Mouse (Mus musculus) CH12.LX (cell line): Measurements from ENCODE around the gene Gm11361.

Experiments used
- CTCF ChIP-seq, 2 experiments: IDR thresholded peaks in 1 of 2; conservative IDR thresholded peaks in 1 of 2; 2 replicates each; pipeline ENCODE4 v1.5.1; 2011 to 2012; ENCODE audit warnings: low read depth in 2 of 2, low read length in 2 of 2, improper control_type of control experiment in 1 of 2, inconsistent platforms in 1 of 2, mild to moderate bottlenecking in 1 of 2, moderate library complexity in 1 of 2
- EP300 ChIP-seq: IDR thresholded peaks from 2 replicates; pipeline ENCODE4 v1.6.1; 2011; ENCODE audit warnings: low read length, improper control_type of control experiment
- HCFC1 ChIP-seq: IDR thresholded peaks from 2 replicates; pipeline ENCODE4 v1.6.1; 2012; ENCODE audit warnings: low read depth, mild to moderate bottlenecking, inconsistent platforms, low read length, improper control_type of control experiment
- IRF4 ChIP-seq: IDR thresholded peaks from 2 replicates; pipeline ENCODE4 v1.6.1; 2014; ENCODE audit warnings: low read depth, mild to moderate bottlenecking, inconsistent platforms, low read length, improper control_type of control experiment
- MAX ChIP-seq: IDR thresholded peaks from 2 replicates; pipeline ENCODE4 v1.6.1; 2011; ENCODE audit warnings: low read length, improper control_type of control experiment
- MYC ChIP-seq: IDR thresholded peaks from 2 replicates; pipeline ENCODE4 v1.6.1; 2011; ENCODE audit warnings: low read depth, mild to moderate bottlenecking, improper control_type of control experiment, low read length
- PAX5 ChIP-seq: IDR thresholded peaks from 2 replicates; pipeline ENCODE4 v1.6.1; 2012; ENCODE audit warnings: low read length, inconsistent platforms, mixed read lengths
- POLR2A ChIP-seq: IDR thresholded peaks from 2 replicates; pipeline ENCODE4 v1.6.1; 2011; ENCODE audit warnings: low read depth, mild to moderate bottlenecking, improper control_type of control experiment, low read length
- RAD21 ChIP-seq: IDR thresholded peaks from 2 replicates; pipeline ENCODE4 v1.6.1; 2011; ENCODE audit warnings: low read depth, mild to moderate bottlenecking, low read length, improper control_type of control experiment, moderate library complexity
- SIN3A ChIP-seq: IDR thresholded peaks from 2 replicates; pipeline ENCODE4 v1.6.1; 2012; ENCODE audit warnings: low read length, improper control_type of control experiment, inconsistent platforms
- UBTF ChIP-seq: IDR thresholded peaks from 2 replicates; pipeline ENCODE4 v1.6.1; 2012; ENCODE audit warnings: low read depth, mild to moderate bottlenecking, inconsistent platforms, low read length, improper control_type of control experiment, moderate library complexity
- USF1 ChIP-seq: IDR thresholded peaks from 2 replicates; pipeline ENCODE4 v1.6.1; 2014; ENCODE audit warnings: low read depth, mild to moderate bottlenecking, inconsistent platforms, low read length, improper control_type of control experiment
- ZC3H11A ChIP-seq: IDR thresholded peaks from 2 replicates; pipeline ENCODE4 v1.6.1; 2012; ENCODE audit warnings: low read depth, mild to moderate bottlenecking, inconsistent platforms, low read length, improper control_type of control experiment
- ZMIZ1 ChIP-seq: IDR thresholded peaks from 2 replicates; pipeline ENCODE4 v1.6.1; 2012; ENCODE audit warnings: low read depth, mild to moderate bottlenecking, inconsistent platforms, low read length, improper control_type of control experiment

DNA sequence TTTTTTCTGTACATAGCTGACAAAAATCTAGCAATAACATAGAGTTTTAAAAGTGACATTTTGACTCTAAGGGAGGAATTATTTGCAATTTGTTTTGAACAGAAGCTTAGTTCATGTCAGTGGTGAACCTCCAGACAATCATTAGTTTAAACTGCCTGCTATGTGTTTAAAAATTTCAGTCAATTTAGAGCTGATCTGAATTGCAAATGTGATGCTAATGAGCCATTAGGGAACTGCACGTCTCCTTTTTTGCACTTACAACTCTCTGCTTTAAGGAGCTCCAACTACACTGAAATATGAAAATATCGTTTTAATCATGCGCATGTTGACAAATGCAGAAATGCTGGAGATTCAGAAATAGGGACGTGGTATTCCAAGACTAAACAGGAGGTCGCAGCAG is 38.2 kb downstream of the Gm11361 start:
- TF ChIP-seq HCFC1 (no peak), USF1 (no peak), CTCF (conservative IDR thresholded peaks at IDR 0.05 in 1 of 2, IDR thresholded peaks at IDR 0.05 in 1 of 2; ENCODE audit: low read depth in 2 of 2, low read length in 2 of 2) (no peak), POLR2A (no peak), IRF4 (no peak), RAD21 (no peak), ZC3H11A (no peak), MAX (no peak), PAX5 (no peak), ZMIZ1 (no peak), SIN3A (no peak), MYC (no peak), EP300 (no peak), UBTF (no peak)
